Mouse (Mus musculus) liver, adult (tissue): ENCODE measurements around the gene Ripk4.

Experiments
- GATA4 ChIP-seq: IDR thresholded peaks from 2 replicates; pipeline ENCODE4 v1.6.1; 2014; ENCODE audit warnings: mild to moderate bottlenecking, low read length; ENCODE audit not compliant: insufficient replicate concordance

Ripk4 gene

DNA sequence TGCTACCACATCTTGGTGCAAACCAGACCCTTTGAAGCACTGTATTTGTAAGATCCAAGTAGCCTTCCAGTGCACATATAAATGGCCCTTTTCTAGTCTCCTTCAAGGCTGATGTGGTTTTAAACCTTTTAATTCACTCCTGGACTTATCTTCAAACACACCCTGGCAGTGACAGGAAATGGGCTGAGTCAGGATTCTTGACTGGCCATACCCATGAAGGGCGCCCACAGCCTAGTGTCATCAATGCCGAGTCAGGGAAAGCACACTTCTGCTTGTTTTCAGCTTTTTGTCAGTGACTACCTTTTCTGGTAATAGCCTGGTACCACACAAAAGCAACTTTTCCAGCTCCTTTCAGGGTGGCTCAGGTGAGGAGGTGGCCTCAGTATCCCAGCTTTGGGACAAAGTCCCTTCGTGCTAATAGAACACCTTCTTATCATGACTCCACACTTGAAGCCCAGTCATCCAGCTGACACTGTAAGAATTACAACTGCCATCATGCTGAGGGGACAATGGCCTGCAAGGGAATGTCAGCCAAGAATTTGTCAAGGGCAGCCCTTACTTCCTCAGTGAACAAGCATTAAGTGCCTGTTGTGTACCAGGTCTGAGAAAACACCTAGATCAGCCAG, 11.2 kb downstream of the Ripk4 start:
- no peak for TF ChIP-seq GATA4

DNA sequence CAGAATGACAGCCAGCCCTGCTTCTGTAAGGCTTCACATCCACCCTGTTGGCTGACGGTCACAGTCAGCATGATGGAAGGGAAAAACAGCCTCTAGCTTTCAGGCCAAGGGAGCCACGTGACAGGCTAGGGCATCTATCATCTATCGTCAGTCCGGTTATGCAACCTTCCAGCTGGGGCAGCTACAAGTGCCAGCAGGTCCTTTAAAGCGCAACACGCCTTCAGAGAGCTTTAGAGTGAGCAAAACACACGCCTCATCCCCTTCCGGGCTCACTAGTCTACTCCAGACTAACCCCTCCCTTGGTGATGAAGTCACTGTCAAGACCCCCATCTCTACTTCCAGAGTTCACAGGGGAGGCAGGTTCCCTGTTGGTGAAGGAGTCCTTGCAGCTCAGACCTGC, 11.7 kb downstream of the Ripk4 start:
- TF ChIP-seq GATA4, result no peak

DNA sequence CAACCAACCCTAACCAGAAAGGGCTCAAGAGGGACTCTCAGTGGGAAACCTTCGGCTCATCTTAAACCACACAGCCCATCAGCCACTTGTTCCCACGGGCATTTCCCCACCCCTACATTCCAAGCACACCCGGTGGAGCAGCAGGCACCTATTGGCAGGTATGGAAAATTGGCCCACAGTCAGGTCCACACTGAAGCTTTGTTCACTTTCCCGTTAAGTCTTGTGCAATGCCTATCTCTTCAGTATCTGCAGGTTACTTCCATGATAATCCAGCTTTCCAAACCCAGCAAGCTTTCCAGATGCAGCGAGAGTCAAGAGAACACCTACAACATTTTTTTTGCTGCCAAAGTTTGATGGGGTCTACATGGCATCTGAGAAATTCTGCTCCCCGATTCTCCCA, 15.2 kb downstream of the Ripk4 start:
- TF ChIP-seq GATA4, result no peak

- no peak for TF ChIP-seq GATA4
Measured at GRCm38 (mm10) chr16:97738030-97738429, 25.6 kb downstream of the Ripk4 start.

- no peak for TF ChIP-seq GATA4
Measured at GRCm38 (mm10) chr16:97736562-97736961, 27.0 kb downstream of the Ripk4 start.

GRCm38 (mm10) chr16:97734760-97735322, 28.7 kb downstream of the Ripk4 start:
- TF ChIP-seq GATA4, result no peak

DNA sequence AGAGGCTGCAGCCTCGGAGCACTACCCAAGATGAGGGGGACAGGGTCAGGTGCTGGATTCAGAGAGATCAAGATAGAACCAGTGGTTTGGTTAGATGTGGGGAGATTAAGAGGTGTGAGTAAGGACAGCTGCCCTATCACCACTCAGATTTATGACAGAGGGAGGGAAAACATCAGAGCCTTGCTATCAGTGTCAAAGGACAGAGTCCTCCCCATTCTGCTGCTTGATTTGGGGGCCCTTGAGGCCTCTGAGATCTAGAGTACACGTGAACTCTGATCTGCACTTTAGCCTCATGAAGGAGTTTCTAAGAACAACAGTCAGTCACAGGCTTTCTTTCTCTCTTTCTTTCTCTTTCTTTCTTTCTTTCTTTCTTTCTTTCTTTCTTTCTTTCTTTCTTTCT, 30.0 kb downstream of the Ripk4 start:
- no peak for TF ChIP-seq GATA4

DNA sequence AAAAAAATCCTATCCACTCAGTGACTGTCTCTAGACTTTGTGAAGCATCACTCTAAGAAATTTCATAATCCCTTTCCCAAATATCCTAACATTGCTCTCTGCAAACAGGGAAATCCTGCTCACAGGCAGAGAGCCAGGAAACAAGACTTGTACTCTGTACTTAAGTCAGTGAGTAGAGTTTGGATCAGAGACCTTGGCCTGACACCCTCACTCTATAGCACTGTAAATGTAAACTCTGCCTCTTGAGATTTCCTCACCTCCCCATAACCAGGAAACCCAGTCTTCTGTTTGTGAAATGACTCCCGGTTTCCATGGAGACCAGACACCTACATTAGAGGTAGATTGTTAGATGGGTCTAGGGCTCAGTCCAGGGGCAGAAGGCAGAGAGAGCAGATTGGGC, 33.3 kb downstream of the Ripk4 start:
- no peak for TF ChIP-seq GATA4

DNA sequence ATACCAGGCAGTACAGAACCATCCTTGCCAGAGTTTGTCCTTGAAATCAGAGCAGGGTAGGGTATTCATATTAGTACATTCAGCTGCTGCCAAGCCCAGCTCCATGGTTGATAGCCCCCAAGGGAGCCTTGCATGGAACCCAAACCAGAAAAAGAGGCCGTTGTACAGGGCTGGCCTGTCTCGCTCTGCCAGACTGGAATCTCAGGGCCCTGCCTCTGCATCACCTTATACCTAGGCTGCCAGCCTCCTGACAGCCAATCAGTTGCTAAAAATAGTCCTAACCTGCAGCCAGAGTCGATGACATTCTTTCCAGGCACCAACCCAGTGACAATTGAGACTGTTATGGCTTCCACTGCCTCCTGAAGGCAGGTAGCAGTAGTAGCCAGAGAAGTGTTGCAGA, 37.2 kb downstream of the Ripk4 start:
- no peak for TF ChIP-seq GATA4

DNA sequence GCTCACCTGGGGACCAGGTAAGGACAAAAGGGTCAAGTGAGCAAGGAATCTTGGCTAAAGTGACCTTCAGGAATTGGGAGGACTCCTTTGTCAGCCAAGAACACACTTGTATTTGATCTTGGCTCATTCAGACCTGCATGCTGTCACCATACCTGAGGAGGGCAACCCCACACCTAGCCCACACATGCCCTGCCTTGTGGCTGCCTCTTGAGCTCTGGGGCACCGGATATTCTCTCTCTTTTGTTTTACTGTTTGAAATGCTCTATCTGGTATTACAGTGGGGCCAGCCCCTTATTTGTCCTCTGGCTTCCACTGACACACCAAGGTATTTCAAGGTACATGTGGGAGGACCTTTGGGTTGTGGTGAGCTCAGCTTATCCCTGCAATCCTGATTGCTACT, 43.5 kb downstream of the Ripk4 start:
- no peak for TF ChIP-seq GATA4

DNA sequence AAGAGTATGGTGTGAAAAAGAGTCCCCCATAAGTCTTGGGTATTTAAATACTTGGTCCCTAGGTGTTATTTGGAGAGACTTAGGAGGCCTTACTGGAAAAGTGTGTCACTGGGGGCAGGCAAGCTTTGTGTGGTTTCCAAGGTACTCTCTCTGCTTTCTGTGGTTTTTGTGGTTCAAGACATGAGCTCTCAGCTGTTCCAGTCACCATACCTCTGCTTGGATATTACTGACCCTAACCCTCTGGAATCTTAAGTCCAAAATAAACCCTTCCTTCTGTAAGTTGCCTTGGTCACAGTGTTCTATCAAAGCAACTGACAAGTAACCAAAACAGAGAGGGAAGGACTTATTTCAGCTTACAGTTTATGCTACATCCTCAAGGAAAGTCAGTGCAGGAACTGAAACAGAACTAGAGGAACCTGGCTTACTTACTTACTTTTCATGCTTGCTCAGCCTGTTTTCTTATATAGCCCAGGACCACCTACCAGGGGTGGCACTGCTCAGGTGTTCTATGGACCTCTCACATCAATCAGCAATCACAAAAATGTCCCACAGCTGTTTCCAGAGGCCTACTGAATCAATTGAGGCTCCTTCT, 44.1 kb downstream of the Ripk4 start:
- no peak for TF ChIP-seq GATA4

- no peak for TF ChIP-seq GATA4
Measured at GRCm38 (mm10) chr16:97716567-97716966, 47.0 kb downstream of the Ripk4 start.

DNA sequence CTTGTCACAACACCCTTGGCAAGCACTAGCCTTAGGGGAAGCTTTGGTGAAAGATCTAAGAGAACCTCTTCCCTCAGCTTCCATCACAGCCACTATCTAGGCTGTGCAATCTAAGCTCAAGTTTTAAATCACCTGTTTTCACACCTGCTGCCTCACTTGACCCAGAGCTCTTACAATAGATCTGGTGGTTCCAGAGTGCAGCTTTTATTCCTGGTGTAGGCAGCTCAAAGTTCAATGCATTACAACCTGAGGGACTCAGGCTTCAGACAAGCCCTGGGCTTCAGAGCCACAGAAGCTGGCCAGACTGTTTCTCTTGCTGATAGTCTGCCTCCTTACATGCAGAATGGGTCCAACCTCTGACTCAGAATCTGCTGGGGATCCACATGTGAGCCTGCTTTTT, 51.5 kb downstream of the Ripk4 start:
- TF ChIP-seq GATA4, result no peak

GRCm38 (mm10) chr16:97701871-97702270, 61.7 kb downstream of the Ripk4 start:
- no peak for TF ChIP-seq GATA4

- TF ChIP-seq GATA4, result no peak
Measured at GRCm38 (mm10) chr16:97697769-97698168, 65.8 kb downstream of the Ripk4 start.

DNA sequence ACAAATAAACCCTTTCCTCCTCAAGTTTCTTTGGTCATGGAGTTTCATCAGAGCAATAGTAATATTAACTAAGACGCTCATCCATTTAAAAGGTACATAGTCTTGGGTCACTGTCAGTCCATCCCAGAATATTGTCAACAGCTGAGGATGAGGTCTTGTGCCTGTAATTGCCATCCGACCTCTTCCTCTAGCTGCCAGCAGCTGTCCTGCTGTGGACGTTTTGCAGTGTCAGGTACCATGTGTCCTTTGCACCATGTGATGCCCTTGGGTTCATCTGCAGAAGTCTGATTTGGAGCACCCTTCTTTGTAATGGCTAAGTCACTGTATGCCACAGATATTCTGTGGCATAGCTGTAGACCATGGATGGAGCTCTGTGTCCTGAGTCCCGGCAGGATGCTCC, 67.9 kb downstream of the Ripk4 start:
- TF ChIP-seq GATA4, result no peak
